Mouse (Mus musculus) inflammation-experienced regulatory T-cells, adult 16 weeks (primary cell): Measurements from ENCODE around the gene Arid4a. TPM values are rescaled to one million over a fixed set of nuclear protein-coding genes. Genes with fewer than 3 reads are reported as not detected.

ENCODE experiments used
- polyA plus RNA-seq: library from polyadenylated mRNA; unstranded; fragments of 100-300 nt; shearing (Covaris generic); gene quantifications from one replicate; pipeline ENCODE4 v1.2.1, GENCODE M21; 2017

Arid4a gene
- polyA plus RNA-seq: 184 TPM

GRCm38 (mm10) chr12:71015363-71016210, at the start of gene Arid4a:
Gene Arid4a (plus strand): TSS chr12:71015990.

GRCm38 (mm10) chr12:70974441-70975266, 41.1 kb upstream of the Arid4a start, which contains the start of gene Psma3:
Gene Psma3 (plus strand): TSS chr12:70974621.

GRCm38 (mm10) chr12:71111331-71111730, 95.5 kb downstream of the Arid4a start, which contains the start of gene Tomm20l:
Gene Tomm20l (plus strand): TSS chr12:71111428.

GRCm38 (mm10) chr12:71136130-71136973, 120.6 kb downstream of the Arid4a start, which contains the start of the genes Timm9 and 2700049A03Rik:
Gene Timm9 (minus strand): TSS chr12:71136684.
Gene 2700049A03Rik (plus strand): TSS chr12:71136848.

Other genes starting within 250 kb of the Arid4a start
- gene Frmd6, start 190.5 kb upstream of the Arid4a start, polyA plus RNA-seq: 48.3 TPM
- 338 TPM for gene Actr10, start 78.1 kb upstream of the Arid4a start, polyA plus RNA-seq
- 424 TPM for gene Psma3, start 41.4 kb upstream of the Arid4a start, polyA plus RNA-seq
- gene Tomm20l, start 95.4 kb downstream of the Arid4a start, polyA plus RNA-seq: not detected
- 46.6 TPM for gene Timm9, start 120.7 kb downstream of the Arid4a start, polyA plus RNA-seq
- 13.3 TPM for gene 2700049A03Rik, start 120.9 kb downstream of the Arid4a start, polyA plus RNA-seq